Mouse (Mus musculus) layer of hippocampus, postnatal 14 days (tissue): ENCODE measurements around the gene BC017158. TPM values are rescaled to one million over a fixed set of nuclear protein-coding genes. Genes with fewer than 3 reads are reported as not detected.

ENCODE experiments used
- DNase-seq, 2 experiments: peaks; one replicate each; pipeline ENCODE4 v3.0.0; 2021 to 2022; ENCODE audit warnings: low spot score in 2 of 2, mixed read lengths in 1 of 2
- microRNA-seq, 2 experiments: library from miRNA; unstranded; fragments of <30 nt; microRNA quantifications; one replicate each; pipeline ENCODE4 v1.2.0; 2021
- total RNA-seq, 2 experiments: library from RNA; stranded (reverse); gene quantifications; 2 replicates each; pipeline ENCODE4 v1.2.3; 2021

The BC017158 gene
- total RNA-seq, 2 experiments from 2014 or later: 23.6 to 24.6 TPM

GRCm38 (mm10) chr7:128236856-128237592 lies 60.9 kb downstream of the BC017158 start, which contains the start of gene Armc5:
Gene Armc5, plus strand, starts transcription at chr7:128237342.
- DNase-seq: peak; percentile 85 to 87

DNA sequence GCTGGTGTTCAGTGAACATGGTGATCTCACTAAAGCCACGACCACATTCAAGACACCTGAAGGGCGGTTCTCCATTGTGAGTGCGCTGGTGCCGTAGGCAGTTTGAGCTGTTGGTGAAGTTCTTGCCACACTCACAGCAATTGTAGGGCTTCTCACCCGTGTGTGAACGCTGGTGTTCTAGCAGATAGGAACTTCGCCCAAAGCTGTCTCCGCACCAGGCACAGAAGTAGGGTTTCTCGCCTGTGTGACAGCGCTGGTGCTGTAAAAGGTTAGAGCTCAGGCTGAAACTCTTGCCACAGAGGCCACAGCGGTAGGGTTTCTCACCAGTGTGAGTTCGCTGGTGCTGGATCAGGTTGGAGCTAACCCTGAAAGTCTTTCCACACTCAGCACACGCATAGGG lies 61.5 kb downstream of the BC017158 start:
- no peak for DNase-seq

GRCm38 (mm10) chr7:128235481-128235880 lies 62.5 kb downstream of the BC017158 start:
- DNase-seq: no peak

GRCm38 (mm10) chr7:128234796-128235195 lies 63.2 kb downstream of the BC017158 start:
- no peak for DNase-seq

DNA sequence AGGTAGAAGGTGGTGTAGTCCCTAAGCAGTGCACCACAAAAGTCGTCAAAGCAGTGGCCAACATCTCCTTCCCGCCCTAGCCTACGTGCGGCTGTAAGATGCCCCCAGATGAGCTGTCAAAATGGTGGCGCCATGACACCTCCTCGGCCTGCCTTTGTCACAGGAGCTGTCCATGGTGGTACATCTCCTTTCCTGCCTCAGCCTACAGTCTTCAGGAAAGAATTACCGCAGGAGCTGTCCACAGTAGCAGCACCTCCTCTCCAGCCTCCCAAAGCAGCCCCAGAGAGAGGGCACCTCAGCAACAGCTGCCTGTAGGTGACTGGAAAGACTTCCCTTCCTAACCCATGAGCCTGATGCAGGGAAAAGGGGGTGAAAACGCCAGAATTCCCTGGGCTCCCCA lies 66.2 kb downstream of the BC017158 start:
- no peak for DNase-seq

Small RNA genes within 50 kb of the gene (microRNA-seq; reads per million reads assigned to microRNA genes)
- gene Mir3103: 0.90 to 1.7 reads per million in 2 experiments

Other genes with a start within 250 kb of the BC017158 start
- gene Itgam, start 235.5 kb downstream of the BC017158 start, total RNA-seq: 10 to 100 TPM; 11.1 to 13.1 TPM
- under 1 TPM in 1 of 2 experiments, not detected in 1; 0.12 TPM for gene Gm49368, start 235.5 kb downstream of the BC017158 start, total RNA-seq
- under 1 TPM; 0.26 to 0.39 TPM for gene Itgax, start 168.6 kb downstream of the BC017158 start, total RNA-seq
- 1 to 10 TPM; 1.1 to 1.4 TPM for gene Itgad, start 143.8 kb downstream of the BC017158 start, total RNA-seq
- gene Cox6a2, start 91.8 kb downstream of the BC017158 start, total RNA-seq: 1 to 10 TPM; 3.5 to 8.1 TPM
- 10 to 100 TPM; 10.5 to 13.7 TPM for gene Armc5, start 60.8 kb downstream of the BC017158 start, total RNA-seq
- 1 to 10 TPM; 3.6 to 4.1 TPM for gene 9130023H24Rik, start 60.1 kb downstream of the BC017158 start, total RNA-seq
- 10 to 100 TPM; 22.6 to 24.1 TPM for gene Tgfb1i1, start 51.4 kb downstream of the BC017158 start, total RNA-seq
- gene Slc5a2, start 32.5 kb downstream of the BC017158 start, total RNA-seq: not detected
- 10 to 100 TPM; 46.5 to 55.4 TPM for gene Rgs10, start 120.6 kb upstream of the BC017158 start, total RNA-seq
- 100 to 1,000 TPM; 105 to 113 TPM for gene Tial1, start 163.5 kb upstream of the BC017158 start, total RNA-seq
- gene Bag3, start 225.4 kb upstream of the BC017158 start, total RNA-seq: 10 to 100 TPM in 1 of 2 experiments, 1 to 10 TPM in 1; 8.9 to 10.3 TPM